Mouse (Mus musculus): Measurements from ENCODE around the gene A430033K04Rik. TPM values are rescaled to one million over a fixed set of nuclear protein-coding genes. Genes with fewer than 3 reads are reported as not detected.

The A430033K04Rik gene
- total RNA-seq (2017), result 17.7 and 18.4 TPM in 2 replicates

DNA sequence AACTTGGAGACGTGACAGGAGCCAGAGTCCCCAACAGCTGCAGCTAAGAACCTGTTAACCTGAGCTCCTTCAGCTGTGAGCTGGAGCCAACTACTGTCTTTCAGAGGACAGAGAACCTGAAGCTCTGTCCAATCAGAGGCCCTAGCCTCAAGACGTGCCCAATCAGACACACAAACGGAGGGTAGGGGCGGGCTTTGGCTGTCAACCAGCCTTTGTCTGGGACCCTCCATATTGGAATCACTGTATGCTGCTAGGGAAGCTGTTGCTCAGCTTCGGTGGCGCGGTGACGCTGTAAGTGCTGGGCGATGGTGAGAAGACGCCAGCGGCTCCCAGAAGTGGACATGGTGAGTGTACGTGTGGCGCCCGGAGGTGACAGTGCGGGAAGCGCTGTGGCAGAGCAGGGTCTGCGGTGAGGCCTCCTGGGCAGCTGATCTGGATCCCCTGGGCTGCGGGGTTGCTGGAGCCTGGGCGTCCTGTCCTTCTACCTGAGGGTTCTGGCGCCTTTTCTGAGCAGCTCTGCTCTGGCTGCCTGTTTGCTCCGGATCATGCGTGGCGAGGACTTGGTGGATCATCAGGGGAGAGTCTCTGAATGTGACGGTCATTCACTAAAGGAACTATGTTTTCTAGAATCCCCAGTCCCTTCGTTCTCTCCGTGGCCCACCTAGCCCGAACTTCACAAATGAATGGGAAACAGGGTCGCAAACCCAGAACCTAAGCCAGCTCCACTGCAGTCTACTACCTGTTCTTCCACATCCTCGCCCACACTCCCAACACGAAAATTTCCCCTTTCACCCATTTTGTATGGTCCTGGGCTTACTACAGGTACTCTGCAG, at the start of gene A430033K04Rik:
TSS of gene A430033K04Rik (plus strand) at position 215 of the 833 bp plus-strand sequence.
- ATAC-seq (replicated peaks; ENCODE audit: low read depth, poor library complexity, severe bottlenecking), result peak; percentile 91

- ATAC-seq (replicated peaks; ENCODE audit: low read depth, poor library complexity, severe bottlenecking), result no peak
These were observed 35.3 kb upstream of the A430033K04Rik start for GRCm38 (mm10) chr5:138587396-138587795.

DNA sequence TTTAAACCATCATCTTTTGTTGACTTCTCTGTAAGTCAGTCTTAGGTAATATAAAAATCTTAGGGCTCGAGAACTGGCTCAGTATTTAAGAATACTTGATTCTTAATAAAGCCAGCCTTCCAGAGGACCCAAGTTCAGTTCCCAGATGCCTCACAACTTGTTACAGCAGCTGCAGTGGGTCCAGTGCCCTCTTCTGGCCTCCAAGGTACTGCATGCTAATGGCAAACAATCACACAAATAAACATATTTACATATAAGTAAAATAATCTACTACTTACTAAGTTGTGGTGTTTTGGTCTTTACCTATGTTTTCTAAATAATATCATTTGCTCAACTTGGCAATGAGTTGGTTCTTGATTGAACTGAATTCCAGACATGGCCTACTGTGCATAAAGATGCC, 4.3 kb upstream of the A430033K04Rik start:
- ATAC-seq (replicated peaks; ENCODE audit: low read depth, poor library complexity, severe bottlenecking), result no peak

GRCm38 (mm10) chr5:138619211-138620128, 3.2 kb upstream of the A430033K04Rik start, which contains the start of gene Zfp68:
Gene Zfp68, minus strand, starts transcription at chr5:138619761.
- ATAC-seq (replicated peaks; ENCODE audit: low read depth, poor library complexity, severe bottlenecking), result peak; percentile 85

DNA sequence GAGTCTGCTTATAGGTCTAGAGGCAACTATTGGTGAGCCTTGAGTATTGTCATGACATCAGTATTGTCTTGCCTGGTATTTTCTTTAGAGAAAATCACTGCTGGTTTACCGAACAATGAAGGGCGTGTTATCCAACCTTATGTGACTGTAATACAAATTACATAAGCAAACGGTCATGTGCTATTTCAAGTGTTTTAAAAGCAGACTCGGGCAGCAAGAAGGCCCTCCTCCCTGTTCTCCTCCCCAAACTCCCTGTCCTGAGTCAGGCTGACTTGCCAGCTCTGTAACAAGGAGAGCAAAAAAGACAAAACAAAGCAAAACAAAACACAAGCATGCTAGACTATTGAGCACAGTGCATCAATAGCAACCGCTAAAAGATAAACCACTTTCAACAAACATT, 1.8 kb upstream of the A430033K04Rik start:
- ATAC-seq (replicated peaks; ENCODE audit: low read depth, poor library complexity, severe bottlenecking), result no peak

GRCm38 (mm10) chr5:138623478-138623875, 818 bp downstream of the A430033K04Rik start:
- no peak for ATAC-seq (replicated peaks; ENCODE audit: low read depth, poor library complexity, severe bottlenecking)

GRCm38 (mm10) chr5:138636486-138636885, 13.8 kb downstream of the A430033K04Rik start:
- ATAC-seq (replicated peaks; ENCODE audit: low read depth, poor library complexity, severe bottlenecking), result no peak

DNA sequence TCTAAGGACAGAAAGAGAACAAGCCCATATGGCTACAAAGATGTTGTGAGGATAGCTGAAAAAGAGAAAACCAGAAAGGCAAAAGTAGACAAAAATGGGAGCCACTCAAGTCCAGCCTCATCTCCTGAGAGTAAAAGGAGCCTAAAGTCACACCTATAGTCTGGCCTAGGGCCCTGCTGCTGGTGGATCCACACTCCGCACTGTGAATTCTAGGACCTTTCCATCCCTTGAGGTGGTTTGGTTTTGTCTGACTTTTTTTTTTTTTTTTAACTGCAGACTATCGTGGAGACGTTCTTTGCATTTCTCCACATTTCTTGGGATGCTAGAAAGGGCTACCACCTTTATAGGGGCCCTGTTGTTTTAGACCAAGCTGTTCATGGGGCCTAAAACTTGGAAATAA, 18.4 kb downstream of the A430033K04Rik start:
- no peak for ATAC-seq (replicated peaks; ENCODE audit: low read depth, poor library complexity, severe bottlenecking)

GRCm38 (mm10) chr5:138641761-138642160, 19.1 kb downstream of the A430033K04Rik start:
- no peak for ATAC-seq (replicated peaks; ENCODE audit: low read depth, poor library complexity, severe bottlenecking)

DNA sequence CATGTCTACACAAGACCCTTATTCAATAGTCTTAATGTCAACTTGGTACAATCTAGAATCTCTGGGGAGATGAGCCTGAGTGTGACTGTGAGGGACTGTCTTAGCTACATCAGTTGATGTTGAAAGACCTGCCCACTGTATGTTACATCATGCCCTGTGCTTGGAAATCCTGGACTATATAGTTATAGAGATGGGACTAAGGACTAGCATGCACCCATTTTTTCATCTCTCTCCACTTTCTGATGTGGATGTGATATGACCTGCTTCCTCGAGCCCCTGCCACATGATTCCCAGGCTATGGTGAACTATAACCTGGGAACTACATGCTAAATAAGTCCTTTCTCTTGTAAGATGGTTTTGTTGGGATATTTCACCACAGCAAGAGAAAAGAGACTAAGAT, 30.3 kb downstream of the A430033K04Rik start:
- ATAC-seq (replicated peaks; ENCODE audit: low read depth, poor library complexity, severe bottlenecking), result no peak

- ATAC-seq (replicated peaks; ENCODE audit: low read depth, poor library complexity, severe bottlenecking), result peak; percentile 84
These were observed 34.0 kb downstream of the A430033K04Rik start for GRCm38 (mm10) chr5:138656477-138657156.

- ATAC-seq (replicated peaks; ENCODE audit: low read depth, poor library complexity, severe bottlenecking), result no peak
These were observed 34.7 kb downstream of the A430033K04Rik start for GRCm38 (mm10) chr5:138657407-138657806.

- peak; percentile 69 for ATAC-seq (replicated peaks; ENCODE audit: low read depth, poor library complexity, severe bottlenecking)
These were observed 35.2 kb downstream of the A430033K04Rik start for GRCm38 (mm10) chr5:138657854-138658253.

DNA sequence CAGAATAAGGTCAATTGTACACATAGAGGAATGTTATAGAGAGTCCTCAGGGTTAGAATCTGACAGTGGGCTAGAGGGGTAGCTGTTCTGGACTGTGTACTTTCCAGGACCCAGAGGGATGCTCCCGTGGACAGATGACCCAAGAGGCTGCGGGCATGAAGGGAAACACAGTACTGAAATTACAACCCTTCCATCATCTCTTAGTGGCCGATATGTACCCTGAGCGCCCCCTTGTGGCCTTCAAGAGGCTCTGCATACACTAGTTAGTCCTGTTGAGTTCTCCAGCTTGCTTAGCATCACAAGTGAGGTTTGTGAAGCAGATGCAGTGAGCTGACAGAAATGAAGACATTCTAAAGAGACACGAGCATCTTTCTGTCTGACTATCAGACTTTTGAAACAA, 36.3 kb downstream of the A430033K04Rik start:
- peak; percentile 92 for ATAC-seq (replicated peaks; ENCODE audit: low read depth, poor library complexity, severe bottlenecking)

- ATAC-seq (replicated peaks; ENCODE audit: low read depth, poor library complexity, severe bottlenecking), result peak; percentile 83
These were observed 60.5 kb downstream of the A430033K04Rik start for GRCm38 (mm10) chr5:138683023-138683766.

DNA sequence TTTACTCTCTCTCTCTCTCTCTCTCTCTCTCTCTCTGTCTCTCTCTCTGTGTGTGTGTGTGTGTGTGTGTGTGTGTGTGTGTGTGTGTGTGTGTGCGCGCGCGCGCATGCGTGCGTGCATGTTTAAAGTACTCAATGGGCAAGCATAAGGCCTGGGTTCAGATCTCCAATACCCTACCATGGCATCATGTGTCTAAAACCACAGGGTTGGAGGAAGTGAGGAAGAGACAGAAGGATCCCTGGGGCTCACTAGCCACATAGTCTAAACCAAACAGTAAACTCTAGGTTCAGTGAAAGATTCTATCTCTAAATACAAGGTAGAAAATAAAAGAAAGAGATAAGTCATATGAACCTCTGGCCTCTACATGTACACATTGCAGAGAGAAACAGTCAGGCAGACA, 61.2 kb downstream of the A430033K04Rik start:
- ATAC-seq (replicated peaks; ENCODE audit: low read depth, poor library complexity, severe bottlenecking), result no peak

DNA sequence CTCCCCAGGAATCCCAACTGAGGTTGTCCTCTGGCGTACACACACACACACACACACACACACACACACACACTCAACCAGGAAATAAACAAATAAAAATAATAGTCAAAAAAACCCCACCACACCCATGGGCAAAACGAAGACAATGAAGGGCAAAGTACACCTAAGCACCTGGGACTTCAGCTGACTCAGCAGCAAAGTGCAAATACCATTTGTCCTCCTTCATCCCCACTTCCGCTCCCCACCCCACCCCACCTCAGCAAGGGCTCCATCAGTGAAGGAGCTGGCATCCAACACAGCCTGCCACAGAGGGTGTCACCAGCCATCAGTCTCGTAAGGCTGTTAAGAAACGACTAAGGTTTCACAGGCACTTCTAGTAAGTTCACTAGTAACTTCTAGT, 64.8 kb downstream of the A430033K04Rik start:
- ATAC-seq (replicated peaks; ENCODE audit: low read depth, poor library complexity, severe bottlenecking), result no peak

GRCm38 (mm10) chr5:138689254-138689653, 66.6 kb downstream of the A430033K04Rik start:
- ATAC-seq (replicated peaks; ENCODE audit: low read depth, poor library complexity, severe bottlenecking), result no peak

DNA sequence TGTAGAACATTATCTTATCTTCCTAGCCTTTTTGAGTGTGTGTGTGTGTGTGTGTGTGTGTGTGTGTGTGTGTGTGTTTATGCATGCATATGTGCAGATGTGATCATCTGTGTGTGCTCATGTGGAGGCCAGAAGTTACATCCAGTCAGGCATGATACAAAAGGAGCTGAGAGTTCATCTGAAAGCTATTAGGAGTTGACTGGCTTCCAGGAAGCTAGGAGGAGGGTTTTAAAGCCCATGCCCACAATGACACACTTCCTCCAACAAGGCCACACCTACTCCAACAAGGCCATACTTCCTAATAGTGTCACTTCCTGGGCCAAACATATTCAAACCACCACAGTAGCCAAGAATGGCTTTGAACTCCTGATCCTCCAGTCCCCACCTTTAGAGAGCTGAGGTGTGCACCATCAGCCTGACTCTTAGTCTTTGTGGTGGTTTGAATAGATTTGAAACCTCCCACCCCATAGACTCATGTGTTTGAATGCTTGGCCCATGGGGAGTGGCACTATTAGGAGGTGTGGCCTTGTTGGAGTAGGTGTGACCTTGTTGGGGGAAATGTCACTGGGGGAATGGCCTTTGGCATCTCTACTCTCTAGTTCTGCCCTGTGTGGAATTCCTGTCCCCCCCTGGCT, 70.4 kb downstream of the A430033K04Rik start:
- no peak for ATAC-seq (replicated peaks; ENCODE audit: low read depth, poor library complexity, severe bottlenecking)
